Mouse (Mus musculus): ENCODE data around the gene Gigyf2. TPM values are rescaled to one million over a fixed set of nuclear protein-coding genes. Genes with fewer than 3 reads are reported as not detected.

Gigyf2 gene
- polyA plus RNA-seq (2012; rRNA removed) = 63.7 and 67.4 TPM in 2 replicates

GRCm38 (mm10) chr1:87326742-87327163, at the start of gene Gigyf2:
Gene Gigyf2 (plus strand): TSS chr1:87326998.

GRCm38 (mm10) chr1:87394594-87394993, 67.8 kb downstream of the Gigyf2 start, which contains the start of gene Kcnj13:
Gene Kcnj13 (minus strand): TSS chr1:87394729.

GRCm38 (mm10) chr1:87469971-87470370, 143.2 kb downstream of the Gigyf2 start, which contains the start of gene Snorc:
Gene Snorc (plus strand): TSS chr1:87470271.

Other genes with a start within 250 kb of the Gigyf2 start
- not detected in 2 replicates for gene Alppl2, start 237.1 kb upstream of the Gigyf2 start, polyA plus RNA-seq (2012; rRNA removed)
- gene Alpi, start 225.4 kb upstream of the Gigyf2 start, polyA plus RNA-seq (2012; rRNA removed) = 0.04 TPM in 1 of 2 replicates, not detected in the other
- gene Akp3, start 202.0 kb upstream of the Gigyf2 start, polyA plus RNA-seq (2012; rRNA removed) = not detected in 2 replicates
- 6.0 and 13.5 TPM in 2 replicates for gene Ecel1, start 170.5 kb upstream of the Gigyf2 start, polyA plus RNA-seq (2012; rRNA removed)
- 0.28 and 0.37 TPM in 2 replicates for gene Prss56, start 143.7 kb upstream of the Gigyf2 start, polyA plus RNA-seq (2012; rRNA removed)
- gene Chrnd, start 136.4 kb upstream of the Gigyf2 start, polyA plus RNA-seq (2012; rRNA removed) = 0.02 and 1.1 TPM in 2 replicates
- gene Chrng, start 122.3 kb upstream of the Gigyf2 start, polyA plus RNA-seq (2012; rRNA removed) = 0.07 and 7.6 TPM in 2 replicates
- 86.7 and 107 TPM in 2 replicates for gene Eif4e2, start 113.1 kb upstream of the Gigyf2 start, polyA plus RNA-seq (2012; rRNA removed)
- 0.65 and 0.78 TPM in 2 replicates for gene Efhd1, start 62.6 kb upstream of the Gigyf2 start, polyA plus RNA-seq (2012; rRNA removed)
- gene Kcnj13, start 67.7 kb downstream of the Gigyf2 start, polyA plus RNA-seq (2012; rRNA removed) = 0.39 and 0.41 TPM in 2 replicates
- not detected in 2 replicates for gene Snorc, start 143.3 kb downstream of the Gigyf2 start, polyA plus RNA-seq (2012; rRNA removed)
- gene Neu2, start 182.9 kb downstream of the Gigyf2 start, polyA plus RNA-seq (2012; rRNA removed) = not detected in 2 replicates
- 1.4 and 2.5 TPM in 2 replicates for gene Ngef, start 246.9 kb downstream of the Gigyf2 start, polyA plus RNA-seq (2012; rRNA removed)